Mouse (Mus musculus): ENCODE results near the gene Fem1b. TPM values are rescaled to one million over a fixed set of nuclear protein-coding genes. Genes with fewer than 3 reads are reported as not detected.
A peak's percentile ranks its signal among the peaks of the same experiment; 100 is the strongest.

Gene Fem1b
- polyA plus RNA-seq, 1 experiment from 2014 or later: 8.9 TPM

DNA sequence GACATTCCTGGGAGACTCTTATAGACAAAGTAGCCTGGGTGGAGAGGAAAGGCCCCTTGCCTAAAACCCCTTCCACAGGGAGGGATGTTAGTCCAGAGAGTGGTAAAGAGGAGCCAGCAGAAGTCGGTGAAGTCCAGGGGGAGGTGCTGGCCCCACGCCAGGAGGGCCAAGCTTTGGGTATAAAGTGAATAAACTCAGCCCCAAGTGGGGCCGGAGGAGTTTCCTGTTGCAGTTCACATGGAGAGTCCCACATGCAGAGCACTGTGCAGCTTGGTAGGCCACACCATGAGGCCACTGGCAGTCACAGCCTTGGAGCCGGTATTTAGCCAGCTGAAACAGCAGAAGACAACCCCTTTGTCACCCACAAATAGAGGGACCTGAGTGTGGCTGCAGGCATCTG lies 42.7 kb upstream of the Fem1b start:
- H3K9ac ChIP-seq (ENCODE audit: low read depth, low read length): no peak overlapping the region
- 36% methylated on average over 4 of the region's 4 CpGs for WGBS

GRCm38 (mm10) chr9:62851571-62851970 lies 39.8 kb upstream of the Fem1b start:
- H3K4me2 ChIP-seq (replicated peaks; ENCODE audit: low read depth): no peak overlapping the region
- WGBS: 96% methylated on average over 2 of the region's 2 CpGs

More for the DNA sequence above, 42.7 kb upstream of the Fem1b start:
- no peak overlapping the region for H3K4me3 ChIP-seq (ENCODE audit: low read depth, low read length)
- peaks cover 28% of the 10 kb centered on the region for H3K36me3 ChIP-seq (ENCODE audit: control insufficient read depth, insufficient read depth)
- H3K9me3 ChIP-seq (ENCODE audit: control insufficient read depth): no peaks in the 10 kb centered on the region
- TF ChIP-seq CTCF (IDR thresholded peaks at IDR 0.05; ENCODE audit: low read depth): no peak
- H3K4me1 ChIP-seq (replicated peaks; ENCODE audit: control insufficient read depth, insufficient read depth, low read length): peaks cover 7% of the 10 kb centered on the region; the same call in 1 of the 2 replicates
- H3K27ac ChIP-seq (ENCODE audit: low read depth, low read length): no peak overlapping the region
- ATAC-seq: no peak
- no peak overlapping the region for H3K4me2 ChIP-seq (replicated peaks; ENCODE audit: low read depth)
- no peaks in the 10 kb centered on the region for H3K27me3 ChIP-seq (replicated peaks; ENCODE audit: control insufficient read depth, insufficient read depth, low read length)

GRCm38 (mm10) chr9:62848641-62849040 lies 36.9 kb upstream of the Fem1b start:
- no peak overlapping the region for H3K9ac ChIP-seq (ENCODE audit: low read depth, low read length)
- WGBS: 96% methylated on average over 3 of the region's 3 CpGs
- no peak for ATAC-seq
- H3K36me3 ChIP-seq (ENCODE audit: control insufficient read depth, insufficient read depth): peaks cover 52% of the 10 kb centered on the region
- H3K27me3 ChIP-seq (replicated peaks; ENCODE audit: control insufficient read depth, insufficient read depth, low read length): no peaks in the 10 kb centered on the region
- H3K4me2 ChIP-seq (replicated peaks; ENCODE audit: low read depth): no peak overlapping the region
- TF ChIP-seq CTCF (IDR thresholded peaks at IDR 0.05; ENCODE audit: low read depth): no peak
- H3K9me3 ChIP-seq (ENCODE audit: control insufficient read depth): no peaks in the 10 kb centered on the region
- H3K4me3 ChIP-seq (ENCODE audit: low read depth, low read length): no peak overlapping the region
- no peaks in the 10 kb centered on the region; the same call in 1 of the 2 replicates for H3K4me1 ChIP-seq (replicated peaks; ENCODE audit: control insufficient read depth, insufficient read depth, low read length)
- no peak overlapping the region for H3K27ac ChIP-seq (ENCODE audit: low read depth, low read length)

More at GRCm38 (mm10) chr9:62851571-62851970, 39.8 kb upstream of the Fem1b start:
- Histone ChIP-seq H3K9ac (ENCODE audit: low read depth, low read length) (no peak overlapping the region), H3K27ac (ENCODE audit: low read depth, low read length) (no peak overlapping the region), H3K27me3 (replicated peaks; ENCODE audit: control insufficient read depth, insufficient read depth, low read length) (no peaks in the 10 kb centered on the region), H3K9me3 (ENCODE audit: control insufficient read depth) (no peaks in the 10 kb centered on the region), H3K4me1 (replicated peaks; ENCODE audit: control insufficient read depth, insufficient read depth, low read length) (no peaks in the 10 kb centered on the region; the same call in 1 of the 2 replicates), H3K4me3 (ENCODE audit: low read depth, low read length) (no peak overlapping the region), H3K36me3 (ENCODE audit: control insufficient read depth, insufficient read depth) (peaks cover 47% of the 10 kb centered on the region)
- TF ChIP-seq CTCF (IDR thresholded peaks at IDR 0.05; ENCODE audit: low read depth): no peak
- no peak for ATAC-seq

DNA sequence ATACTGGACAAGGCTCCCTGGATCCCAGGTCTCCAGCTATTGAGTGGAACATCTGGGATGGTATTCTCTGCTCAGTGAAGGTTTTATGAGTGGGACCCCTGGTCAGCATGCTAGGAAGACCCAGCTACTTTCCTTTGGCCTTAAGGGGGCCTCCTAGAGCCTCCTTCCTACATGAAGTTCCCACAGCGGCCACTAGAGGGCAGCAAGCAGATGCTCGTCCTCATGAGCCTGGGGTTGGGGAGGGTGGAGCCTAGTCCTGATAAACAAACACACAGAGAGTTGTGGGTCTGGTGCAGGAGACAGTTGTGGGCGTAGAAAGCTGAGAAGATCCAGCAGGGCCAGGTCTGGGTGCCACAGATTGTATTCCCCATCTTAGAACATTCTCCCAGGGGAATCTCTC lies 36.0 kb upstream of the Fem1b start:
- peak; percentile 20; the same call in 1 of the 2 replicates for ATAC-seq
- H3K27me3 ChIP-seq (replicated peaks; ENCODE audit: control insufficient read depth, insufficient read depth, low read length): no peaks in the 10 kb centered on the region
- H3K4me1 ChIP-seq (replicated peaks; ENCODE audit: control insufficient read depth, insufficient read depth, low read length): peaks cover 5% of the 10 kb centered on the region; the same call in 1 of the 2 replicates
- TF ChIP-seq CTCF (IDR thresholded peaks at IDR 0.05; ENCODE audit: low read depth): peak; percentile 99
- 1% methylated on average over 3 of the region's 3 CpGs for WGBS
- no peaks in the 10 kb centered on the region for H3K9me3 ChIP-seq (ENCODE audit: control insufficient read depth)
- H3K27ac ChIP-seq (ENCODE audit: low read depth, low read length): no peak overlapping the region
- H3K4me2 ChIP-seq (replicated peaks; ENCODE audit: low read depth): 0 out of 2 replicates have a peak overlapping the region, but pooled peaks have one; percentile 6
- H3K4me3 ChIP-seq (ENCODE audit: low read depth, low read length): no peak overlapping the region
- no peak overlapping the region for H3K9ac ChIP-seq (ENCODE audit: low read depth, low read length)
- H3K36me3 ChIP-seq (ENCODE audit: control insufficient read depth, insufficient read depth): peaks cover 52% of the 10 kb centered on the region

GRCm38 (mm10) chr9:62844461-62844860 lies 32.7 kb upstream of the Fem1b start:
- Histone ChIP-seq H3K4me3 (ENCODE audit: low read depth, low read length) (no peak overlapping the region), H3K27ac (ENCODE audit: low read depth, low read length) (no peak overlapping the region), H3K9ac (ENCODE audit: low read depth, low read length) (no peak overlapping the region), H3K9me3 (ENCODE audit: control insufficient read depth) (no peaks in the 10 kb centered on the region), H3K4me2 (replicated peaks; ENCODE audit: low read depth) (peak overlapping the region; percentile 21; the same call in 1 of the 2 replicates), H3K36me3 (ENCODE audit: control insufficient read depth, insufficient read depth) (peaks cover 23% of the 10 kb centered on the region; the same call in 1 of the 2 replicates), H3K27me3 (replicated peaks; ENCODE audit: control insufficient read depth, insufficient read depth, low read length) (no peaks in the 10 kb centered on the region), H3K4me1 (replicated peaks; ENCODE audit: control insufficient read depth, insufficient read depth, low read length) (peaks cover 9% of the 10 kb centered on the region; the same call in 1 of the 2 replicates)
- WGBS: 68% methylated on average over 5 of the region's 5 CpGs
- no peak for ATAC-seq
- TF ChIP-seq CTCF (IDR thresholded peaks at IDR 0.05; ENCODE audit: low read depth): no peak

GRCm38 (mm10) chr9:62843356-62844024 lies 31.8 kb upstream of the Fem1b start:
- Histone ChIP-seq H3K4me2 (replicated peaks; ENCODE audit: low read depth) (no peak overlapping the region), H3K4me1 (replicated peaks; ENCODE audit: control insufficient read depth, insufficient read depth, low read length) (peaks cover 11% of the 10 kb centered on the region; the same call in 1 of the 2 replicates), H3K27ac (ENCODE audit: low read depth, low read length) (peak overlapping the region; percentile 21; the same call in 1 of the 2 replicates), H3K9me3 (ENCODE audit: control insufficient read depth) (no peaks in the 10 kb centered on the region), H3K9ac (ENCODE audit: low read depth, low read length) (no peak overlapping the region), H3K4me3 (ENCODE audit: low read depth, low read length) (no peak overlapping the region), H3K36me3 (ENCODE audit: control insufficient read depth, insufficient read depth) (peaks cover 13% of the 10 kb centered on the region; the same call in 1 of the 2 replicates), H3K27me3 (replicated peaks; ENCODE audit: control insufficient read depth, insufficient read depth, low read length) (no peaks in the 10 kb centered on the region)
- no peak for TF ChIP-seq CTCF (IDR thresholded peaks at IDR 0.05; ENCODE audit: low read depth)
- 61% methylated on average over 10 of the region's 10 CpGs for WGBS
- ATAC-seq: peak; percentile 55
